Mouse (Mus musculus) G1E (cell line): ENCODE results near the gene Zfyve28.

Experiments
- CTCF ChIP-seq: IDR thresholded peaks from 2 replicates; pipeline ENCODE4 v1.5.1; 2012; ENCODE audit warnings: low read depth, low read length, inconsistent platforms, mixed read lengths
- GATA1 ChIP-seq: IDR thresholded peaks from 2 replicates; pipeline ENCODE4 v1.6.1; 2012; ENCODE audit warnings: borderline replicate concordance, low read length, inconsistent platforms, mixed read lengths
- POLR2AphosphoS5 ChIP-seq: IDR thresholded peaks from 2 replicates; pipeline ENCODE4 v1.6.1; 2012; ENCODE audit warnings: low read depth, low read length, inconsistent platforms; ENCODE audit not compliant: insufficient replicate concordance
- TAL1 ChIP-seq: conservative IDR thresholded peaks from 2 replicates; pipeline ENCODE4 v1.6.1; 2012; ENCODE audit warnings: low read depth, low read length, inconsistent platforms, mixed read lengths

- TF ChIP-seq CTCF, result peak; percentile 5; the same call in 1 of the 2 replicates
- TF ChIP-seq GATA1, result no peak
- TF ChIP-seq POLR2AphosphoS5, result no peak
- TF ChIP-seq TAL1, result no peak
These were observed 53.2 kb downstream of the Zfyve28 start for GRCm38 (mm10) chr5:34235056-34235455.
